Mouse (Mus musculus) adrenal gland, adult 18-20 months (tissue): ENCODE data around the gene Tead3. TPM values are rescaled to one million over a fixed set of nuclear protein-coding genes. Genes with fewer than 3 reads are reported as not detected.
"Not testable (repeated sequence)": the region's sequence is repeated elsewhere in the genome, so short reads cannot be mapped to it uniquely, and the experiment has no call there.

Experiments
- DNase-seq, 2 experiments: peaks; one replicate each; pipeline ENCODE4 v3.0.0; 2021 to 2022; ENCODE audit warnings: low spot score in 2 of 2
- total RNA-seq, 2 experiments: library from RNA; stranded (reverse); gene quantifications; 1 replicate in 1 of 2; 2 replicates in 1 of 2; pipeline ENCODE4 v1.2.3; 2021

Gene Tead3
- total RNA-seq, 2 experiments from 2014 or later = 7.4 to 8.5 TPM

- no peak for DNase-seq
Measured at GRCm38 (mm10) chr17:28331241-28332112, 19.1 kb downstream of the Tead3 start.

GRCm38 (mm10) chr17:28330590-28330989 is 20.0 kb downstream of the Tead3 start:
- DNase-seq = not testable (repeated sequence)

GRCm38 (mm10) chr17:28330232-28330546 is 20.4 kb downstream of the Tead3 start:
- no peak for DNase-seq

GRCm38 (mm10) chr17:28329503-28330231 is 20.9 kb downstream of the Tead3 start:
- no peak for DNase-seq

GRCm38 (mm10) chr17:28328946-28329345 is 21.7 kb downstream of the Tead3 start:
- DNase-seq = peak in 1 of 2 experiments; percentile 48

- peak; percentile 99 for DNase-seq
Measured at GRCm38 (mm10) chr17:28328366-28328928, 22.2 kb downstream of the Tead3 start, which contains the start of gene Rpl10a. Rpl10a (plus strand) TSS chr17:28328471.

GRCm38 (mm10) chr17:28327673-28328325 is 22.8 kb downstream of the Tead3 start:
- peak in 1 of 2 experiments; percentile 43 for DNase-seq

GRCm38 (mm10) chr17:28326951-28327350 is 23.7 kb downstream of the Tead3 start:
- no peak for DNase-seq

GRCm38 (mm10) chr17:28325751-28326150 is 24.9 kb downstream of the Tead3 start:
- no peak for DNase-seq

GRCm38 (mm10) chr17:28324416-28324815 is 26.2 kb downstream of the Tead3 start:
- not testable (repeated sequence) for DNase-seq

- no peak for DNase-seq
Measured at GRCm38 (mm10) chr17:28323786-28324185, 26.8 kb downstream of the Tead3 start.

- no peak for DNase-seq
Measured at GRCm38 (mm10) chr17:28321700-28322099, 28.9 kb downstream of the Tead3 start.

GRCm38 (mm10) chr17:28317725-28318124 is 32.9 kb downstream of the Tead3 start:
- DNase-seq = no peak

GRCm38 (mm10) chr17:28317091-28317490 is 33.5 kb downstream of the Tead3 start:
- DNase-seq = no peak

GRCm38 (mm10) chr17:28316476-28316875 is 34.1 kb downstream of the Tead3 start:
- no peak for DNase-seq

- no peak for DNase-seq
Measured at GRCm38 (mm10) chr17:28315611-28316160, 34.9 kb downstream of the Tead3 start.

GRCm38 (mm10) chr17:28313880-28314225 is 36.8 kb downstream of the Tead3 start:
- DNase-seq = no peak

GRCm38 (mm10) chr17:28313212-28313879 is 37.3 kb downstream of the Tead3 start, which contains the start of gene Fance:
Fance (plus strand) TSS chr17:28313519.
- DNase-seq = peak; percentile 84 to 87

GRCm38 (mm10) chr17:28312232-28313211 is 38.1 kb downstream of the Tead3 start:
- DNase-seq = no peak
